Mouse (Mus musculus) adrenal gland, adult (tissue): Measurements from ENCODE around the gene Srgn.

ENCODE experiments used
- DNase-seq, 2 experiments: peaks; one replicate each; pipeline ENCODE4 v3.0.0; 2022 to 2023; ENCODE audit warnings: low spot score in 1 of 2; ENCODE audit not compliant: inconsistent age in 2 of 2

The Srgn gene

GRCm38 (mm10) chr10:62527351-62527750 lies at the start of gene Srgn:
Gene Srgn (minus strand): TSS chr10:62527451.
- DNase-seq: no peak

GRCm38 (mm10) chr10:62575001-62575400 lies 47.8 kb upstream of the Srgn start:
- no peak for DNase-seq

GRCm38 (mm10) chr10:62570126-62570871 lies 43.0 kb upstream of the Srgn start:
- DNase-seq: no peak

- DNase-seq: no peak
Measured at GRCm38 (mm10) chr10:62568861-62569260, 41.6 kb upstream of the Srgn start.

GRCm38 (mm10) chr10:62557736-62558135 lies 30.5 kb upstream of the Srgn start:
- DNase-seq: no peak

GRCm38 (mm10) chr10:62556558-62556901 lies 29.3 kb upstream of the Srgn start:
- DNase-seq: no peak

- no peak for DNase-seq
Measured at GRCm38 (mm10) chr10:62555705-62556557, 28.7 kb upstream of the Srgn start.

GRCm38 (mm10) chr10:62553611-62554091 lies 26.4 kb upstream of the Srgn start:
- no peak for DNase-seq

GRCm38 (mm10) chr10:62550787-62551300 lies 23.6 kb upstream of the Srgn start:
- no peak for DNase-seq

- DNase-seq: peak; percentile 70 to 90
Measured at GRCm38 (mm10) chr10:62549523-62550166, 22.4 kb upstream of the Srgn start.

GRCm38 (mm10) chr10:62546441-62546840 lies 19.2 kb upstream of the Srgn start:
- no peak for DNase-seq

GRCm38 (mm10) chr10:62545759-62546158 lies 18.5 kb upstream of the Srgn start:
- DNase-seq: no peak

- no peak for DNase-seq
Measured at GRCm38 (mm10) chr10:62544316-62544715, 17.1 kb upstream of the Srgn start.

GRCm38 (mm10) chr10:62543399-62543808 lies 16.2 kb upstream of the Srgn start:
- DNase-seq: peak; percentile 33 to 58

- no peak for DNase-seq
Measured at GRCm38 (mm10) chr10:62542928-62543327, 15.7 kb upstream of the Srgn start.

- DNase-seq: no peak
Measured at GRCm38 (mm10) chr10:62542507-62542906, 15.3 kb upstream of the Srgn start.

GRCm38 (mm10) chr10:62541499-62541898 lies 14.2 kb upstream of the Srgn start:
- no peak for DNase-seq

- no peak for DNase-seq
Measured at GRCm38 (mm10) chr10:62540800-62541199, 13.5 kb upstream of the Srgn start.

- DNase-seq: no peak
Measured at GRCm38 (mm10) chr10:62534509-62534908, 7.3 kb upstream of the Srgn start.

- DNase-seq: no peak
Measured at GRCm38 (mm10) chr10:62532832-62533231, 5.6 kb upstream of the Srgn start.

- peak; percentile 67 to 78 for DNase-seq
Measured at GRCm38 (mm10) chr10:62530183-62530582, 2.9 kb upstream of the Srgn start.
